Mouse (Mus musculus): Measurements from ENCODE around the gene Gm3448. TPM values are rescaled to one million over a fixed set of nuclear protein-coding genes. Genes with fewer than 3 reads are reported as not detected.
"Not testable (repeated sequence)": the region's sequence is repeated elsewhere in the genome, so short reads cannot be mapped to it uniquely, and the experiment has no call there.

The Gm3448 gene
- polyA plus RNA-seq, 1 experiment, result 1.2 TPM

- not testable (repeated sequence) for H3K27ac ChIP-seq (ENCODE audit: insufficient read depth, low read depth, low read length); H3K4me3 ChIP-seq (ENCODE audit: insufficient read depth, low read length); H3K4me1 ChIP-seq (ENCODE audit: control insufficient read depth, insufficient read depth, low read length)
Observed at GRCm38 (mm10) chr17:15024502-15025193, 16.7 kb downstream of the Gm3448 start.

- H3K27ac ChIP-seq (ENCODE audit: insufficient read depth, low read depth, low read length); H3K4me3 ChIP-seq (ENCODE audit: insufficient read depth, low read length); H3K4me1 ChIP-seq (ENCODE audit: control insufficient read depth, insufficient read depth, low read length): not testable (repeated sequence)
Observed at GRCm38 (mm10) chr17:15023878-15024492, 17.4 kb downstream of the Gm3448 start.

DNA sequence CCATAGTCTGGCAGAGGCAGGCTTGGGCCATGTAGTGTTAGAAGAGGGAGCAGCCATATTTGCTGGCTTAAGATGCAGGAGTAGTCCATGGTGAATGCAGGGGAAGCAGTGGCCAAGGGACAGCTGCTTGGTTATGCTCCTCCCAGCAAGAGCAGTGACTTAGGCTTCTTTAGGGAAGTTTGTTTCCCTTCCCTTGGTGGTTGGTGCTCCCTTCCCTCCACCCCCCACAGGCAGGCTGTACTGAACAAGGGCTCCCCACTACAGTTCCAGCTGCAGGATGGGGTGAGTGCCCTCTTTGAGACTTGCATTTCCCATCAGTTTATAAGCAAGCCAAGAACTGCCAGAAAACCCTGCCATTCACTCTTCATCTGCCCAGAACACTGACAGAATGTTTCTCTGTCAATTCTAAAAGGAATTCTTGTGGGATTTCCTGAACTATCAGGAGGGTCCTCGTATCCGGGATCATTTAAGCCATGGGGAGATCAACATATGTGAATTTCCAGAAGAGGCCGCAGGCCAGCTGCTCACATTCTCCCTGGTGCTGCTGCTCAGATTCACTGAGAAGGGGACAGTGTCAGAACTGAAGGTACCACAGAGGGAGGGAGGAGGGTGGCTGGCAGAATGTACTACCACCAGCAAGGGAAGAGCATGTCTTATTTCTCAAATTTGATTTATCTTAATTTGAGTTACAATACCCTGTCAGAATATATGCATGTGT, 19.7 kb downstream of the Gm3448 start:
- H3K4me1 ChIP-seq (ENCODE audit: control insufficient read depth, insufficient read depth, low read length), result not testable (repeated sequence)
- H3K27ac ChIP-seq (ENCODE audit: insufficient read depth, low read depth, low read length), result peak overlapping the region; percentile 85
- H3K4me3 ChIP-seq (ENCODE audit: insufficient read depth, low read length), result peak overlapping the region; percentile 49

DNA sequence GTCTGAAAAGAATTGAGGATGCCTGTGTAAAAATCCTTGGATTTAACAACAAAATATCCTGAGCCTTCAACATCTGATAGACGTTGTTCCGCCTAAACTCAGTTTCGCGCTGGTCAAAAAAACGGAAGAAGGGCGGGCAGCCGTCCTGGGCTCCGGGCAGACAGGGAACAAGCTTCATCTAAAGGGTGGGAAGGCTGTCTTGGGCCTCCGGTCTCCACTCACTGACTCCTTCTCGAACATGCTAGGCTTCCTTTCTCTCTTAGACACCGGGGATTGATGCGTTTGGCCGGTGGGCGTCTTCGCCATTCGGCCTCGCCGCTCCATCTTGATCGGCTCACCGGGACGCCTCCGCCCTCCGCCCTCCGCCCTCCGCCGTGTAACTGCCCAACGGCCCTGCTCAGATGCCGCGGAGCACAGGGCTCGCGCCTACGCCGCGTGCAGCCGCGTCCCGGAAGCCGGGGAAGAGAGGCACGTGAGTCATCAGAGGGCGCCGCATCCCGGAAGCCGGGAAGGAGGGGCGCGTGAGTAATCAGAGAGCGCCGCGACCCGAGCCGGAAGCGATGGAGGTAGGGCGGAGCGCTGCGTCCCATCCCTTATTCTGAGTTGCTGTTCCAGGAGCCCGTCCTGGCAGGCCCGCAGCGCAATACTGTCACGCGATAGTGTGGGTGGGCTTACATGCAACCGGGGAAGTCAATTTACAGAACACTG, 31.5 kb downstream of the Gm3448 start, which contains the start of gene Gm3435:
Gm3435 (plus strand) TSS at position 471 of the 708 bp plus-strand sequence.
- H3K4me3 ChIP-seq (ENCODE audit: insufficient read depth, low read length); H3K4me1 ChIP-seq (ENCODE audit: control insufficient read depth, insufficient read depth, low read length); H3K27ac ChIP-seq (ENCODE audit: insufficient read depth, low read depth, low read length): not testable (repeated sequence)

DNA sequence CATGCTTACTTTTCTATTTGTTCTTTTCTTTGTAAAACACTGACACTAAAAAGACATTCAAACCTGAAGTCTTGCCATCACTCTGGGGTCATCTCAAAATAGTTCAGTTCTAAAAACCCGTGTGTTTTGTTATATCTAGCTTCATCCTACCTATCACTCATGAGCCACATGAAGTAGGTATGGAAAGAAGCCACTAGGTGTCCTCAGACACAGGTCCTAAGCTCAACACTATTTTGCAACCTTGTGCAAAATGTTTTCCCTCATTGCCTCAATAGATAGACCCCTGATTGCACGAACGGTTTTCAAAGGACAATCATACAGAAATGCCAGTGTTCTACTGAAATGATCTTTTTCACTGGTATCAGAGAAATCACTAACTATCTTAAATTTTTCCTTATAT, 32.2 kb downstream of the Gm3448 start:
- not testable (repeated sequence) for H3K27ac ChIP-seq (ENCODE audit: insufficient read depth, low read depth, low read length); H3K4me3 ChIP-seq (ENCODE audit: insufficient read depth, low read length); H3K4me1 ChIP-seq (ENCODE audit: control insufficient read depth, insufficient read depth, low read length)

GRCm38 (mm10) chr17:15000047-15000446, 41.3 kb downstream of the Gm3448 start:
- not testable (repeated sequence) for H3K4me3 ChIP-seq (ENCODE audit: insufficient read depth, low read length); H3K4me1 ChIP-seq (ENCODE audit: control insufficient read depth, insufficient read depth, low read length); H3K27ac ChIP-seq (ENCODE audit: insufficient read depth, low read depth, low read length)

DNA sequence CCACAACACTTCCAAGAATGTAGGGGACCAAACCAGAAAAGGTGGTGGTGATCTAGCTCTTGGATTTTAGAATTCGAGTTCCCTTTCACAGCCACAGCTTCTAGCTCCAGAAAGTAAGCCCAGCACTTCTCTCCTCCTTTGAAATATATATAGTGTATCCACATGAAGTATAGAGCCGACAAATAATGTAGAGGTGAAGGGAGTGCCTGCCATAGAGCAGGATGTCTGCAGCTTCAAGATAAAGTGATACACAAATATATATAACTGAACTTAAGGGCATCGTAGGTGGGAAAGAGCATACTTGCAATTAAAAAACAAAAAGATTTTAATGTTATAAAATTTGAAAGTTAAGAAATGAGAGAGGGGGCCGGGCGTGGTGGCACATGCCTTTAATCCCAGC, 47.2 kb downstream of the Gm3448 start:
- H3K4me1 ChIP-seq (ENCODE audit: control insufficient read depth, insufficient read depth, low read length); H3K27ac ChIP-seq (ENCODE audit: insufficient read depth, low read depth, low read length); H3K4me3 ChIP-seq (ENCODE audit: insufficient read depth, low read length): not testable (repeated sequence)

DNA sequence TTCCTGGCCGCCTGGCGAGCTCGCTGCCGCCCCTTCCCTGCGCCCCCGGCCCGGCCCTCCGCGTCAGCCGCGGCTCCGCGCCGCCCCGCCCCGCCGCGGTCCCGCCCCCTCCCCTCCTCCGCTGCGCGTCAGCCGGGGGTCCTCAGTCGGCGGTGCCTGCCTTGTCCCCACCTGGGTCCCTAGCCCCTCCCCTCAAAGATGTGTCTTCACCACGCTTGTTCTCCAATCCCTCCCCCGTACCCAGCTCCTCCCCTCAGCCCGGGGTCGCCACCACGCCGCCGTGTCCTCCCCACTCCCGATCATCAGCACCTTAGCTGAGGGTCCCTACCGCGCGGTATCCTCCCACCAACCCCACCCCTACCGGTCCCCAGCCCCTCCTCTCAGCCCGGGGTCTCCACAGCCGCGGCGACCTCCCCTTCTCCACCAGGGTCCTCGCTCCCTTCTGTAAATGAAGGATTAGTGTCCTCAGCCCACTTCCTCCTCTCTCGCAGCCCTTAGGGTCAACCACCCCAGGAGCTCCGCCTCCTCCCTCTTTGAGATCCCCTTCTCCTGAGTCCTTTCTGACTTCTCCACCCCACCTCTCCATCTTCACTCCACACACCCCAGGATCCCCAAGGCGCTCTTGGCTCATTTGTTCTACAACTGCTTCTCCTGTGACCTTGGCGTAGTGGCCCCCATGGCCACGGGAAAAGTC, 48.1 kb downstream of the Gm3448 start:
- not testable (repeated sequence) for H3K4me3 ChIP-seq (ENCODE audit: insufficient read depth, low read length); H3K27ac ChIP-seq (ENCODE audit: insufficient read depth, low read depth, low read length); H3K4me1 ChIP-seq (ENCODE audit: control insufficient read depth, insufficient read depth, low read length)

GRCm38 (mm10) chr17:14992522-14993138, 48.7 kb downstream of the Gm3448 start:
- H3K4me1 ChIP-seq (ENCODE audit: control insufficient read depth, insufficient read depth, low read length); H3K27ac ChIP-seq (ENCODE audit: insufficient read depth, low read depth, low read length); H3K4me3 ChIP-seq (ENCODE audit: insufficient read depth, low read length): not testable (repeated sequence)

- not testable (repeated sequence) for H3K4me3 ChIP-seq (ENCODE audit: insufficient read depth, low read length); H3K4me1 ChIP-seq (ENCODE audit: control insufficient read depth, insufficient read depth, low read length)
- H3K27ac ChIP-seq (ENCODE audit: insufficient read depth, low read depth, low read length), result peak overlapping the region; percentile 52
Observed at GRCm38 (mm10) chr17:14990116-14990702, 51.1 kb downstream of the Gm3448 start.

GRCm38 (mm10) chr17:14978362-14979038, 62.8 kb downstream of the Gm3448 start, which contains the start of the genes 9030025P20Rik and Gm3417:
9030025P20Rik (plus strand) TSS chr17:14978468.
Gm3417 (minus strand) TSS chr17:14978790.
- H3K4me3 ChIP-seq (ENCODE audit: insufficient read depth, low read length); H3K4me1 ChIP-seq (ENCODE audit: control insufficient read depth, insufficient read depth, low read length): not testable (repeated sequence)
- 0 out of 2 replicates have a peak within 1 kb of the TSS, but pooled peaks have one; percentile 26 for H3K27ac ChIP-seq (ENCODE audit: insufficient read depth, low read depth, low read length)

- H3K27ac ChIP-seq (ENCODE audit: insufficient read depth, low read depth, low read length), result 0 out of 2 replicates have a peak overlapping the region, but pooled peaks have one; percentile 26
- not testable (repeated sequence) for H3K4me3 ChIP-seq (ENCODE audit: insufficient read depth, low read length); H3K4me1 ChIP-seq (ENCODE audit: control insufficient read depth, insufficient read depth, low read length)
Observed at GRCm38 (mm10) chr17:14977718-14978361, 63.5 kb downstream of the Gm3448 start.

DNA sequence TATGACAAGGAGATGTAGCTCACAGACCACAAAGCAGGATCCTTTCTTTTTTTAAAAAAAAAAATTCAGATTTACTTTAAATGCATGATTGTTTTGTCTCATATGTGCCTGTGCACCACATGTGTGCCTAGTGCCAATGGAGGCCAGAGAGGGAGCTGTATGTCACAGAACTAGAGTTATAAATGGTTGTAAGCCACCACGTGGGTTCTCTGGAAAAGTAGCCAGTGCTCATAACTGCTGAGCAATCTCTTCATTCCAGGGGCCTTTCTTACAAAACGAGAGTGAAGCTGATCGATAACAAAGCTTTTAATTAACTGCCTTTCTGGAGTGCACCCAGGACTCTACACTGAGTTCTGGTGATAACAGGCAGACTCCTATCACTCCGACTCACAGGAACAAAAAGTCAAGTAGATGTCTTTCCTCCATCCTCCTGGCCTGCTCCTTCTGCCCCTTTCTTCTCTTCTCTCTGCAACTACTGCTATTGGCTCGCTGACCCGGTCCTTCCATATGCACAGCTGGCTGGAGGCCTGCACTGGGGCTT, 72.9 kb downstream of the Gm3448 start:
- H3K4me3 ChIP-seq (ENCODE audit: insufficient read depth, low read length); H3K27ac ChIP-seq (ENCODE audit: insufficient read depth, low read depth, low read length); H3K4me1 ChIP-seq (ENCODE audit: control insufficient read depth, insufficient read depth, low read length): not testable (repeated sequence)
